8 mouse cellular contexts compared by ENCODE assay signal in genomic region chr15:36960010-36960875, GRCm38 (mm10). TPM values are rescaled to one million over a fixed set of nuclear protein-coding genes. Genes with fewer than 3 reads are reported as not detected.
DNase-seq lines count a peak whose midpoint lies in the region; ATAC-seq and TF ChIP-seq lines count a peak whose summit lies in the region.

No protein-coding gene starts in this region.

- peak; percentile 47; the same call in 1 of the 2 replicates for TF ChIP-seq EP300 in liver, postnatal 0 days (IDR thresholded peaks at IDR 0.05; ENCODE audit: low read depth)

- H3K36me3 ChIP-seq in heart, embryonic 16.5 days (ENCODE audit: control insufficient read depth, insufficient read depth), result no peaks in the 10 kb centered on the region
- H3K36me3 ChIP-seq in liver, postnatal 0 days (replicated peaks; ENCODE audit: insufficient read depth, low read length), result no peaks in the 10 kb centered on the region

- H3K4me3 ChIP-seq in heart, embryonic 16.5 days (ENCODE audit: low read length), result no peak overlapping the region
- no peak overlapping the region for H3K4me3 ChIP-seq in liver, postnatal 0 days (ENCODE audit: low read depth, low read length)

- H3K27me3 ChIP-seq in heart, embryonic 16.5 days (ENCODE audit: control insufficient read depth, insufficient read depth, low read length), result no peaks in the 10 kb centered on the region
- H3K27me3 ChIP-seq in liver, postnatal 0 days (ENCODE audit: insufficient read depth, low read length), result no peaks in the 10 kb centered on the region

- H3K4me2 ChIP-seq in heart, embryonic 16.5 days (ENCODE audit: low read depth, low read length), result peak overlapping the region; percentile 45; the same call in 1 of the 2 replicates
- H3K4me2 ChIP-seq in liver, postnatal 0 days (ENCODE audit: low read depth, low read length), result no peak overlapping the region

- 0 out of 2 replicates have a peak overlapping the region, but pooled peaks have one; percentile 25 for H3K27ac ChIP-seq in heart, embryonic 16.5 days (ENCODE audit: low read length)
- no peak overlapping the region for H3K27ac ChIP-seq in liver, postnatal 0 days (ENCODE audit: low read depth)

- peaks cover 18% of the 10 kb centered on the region for H3K4me1 ChIP-seq in heart, embryonic 16.5 days (ENCODE audit: control insufficient read depth, insufficient read depth, low read length)
- 0 out of 2 replicates have a peak, but pooled peaks cover 3% of the 10 kb centered on the region for H3K4me1 ChIP-seq in liver, postnatal 0 days (ENCODE audit: insufficient read depth)

- peak; percentile 49 for DNase-seq in CD4-positive, CD25-positive, alpha-beta regulatory T cell, adult 2 months (ENCODE audit: low read depth, low spot score)
- DNase-seq in brain, adult 2 months (ENCODE audit: low read depth, low spot score), result peak; percentile 98
- DNase-seq in large intestine, adult 2 months (ENCODE audit: low read depth, low spot score), result peak; percentile 95
- peak; percentile 64 for DNase-seq in liver, postnatal 0 days
- peak; percentile 88 for DNase-seq in right cerebral cortex, postnatal 25 days

- H3K9ac ChIP-seq in heart, embryonic 16.5 days (ENCODE audit: low read length), result no peak overlapping the region
- no peak overlapping the region for H3K9ac ChIP-seq in liver, postnatal 0 days (replicated peaks)

- ATAC-seq in CD4-positive, CD25-positive, alpha-beta regulatory T cell, adult 4 months, result no peak
- 0 out of 2 replicates have a peak, but pooled peaks have one; percentile 70 for ATAC-seq in erythroid progenitor cell, adult 5-6 weeks (replicated peaks; ENCODE audit: low FRiP score, poor library complexity, severe bottlenecking)
- ATAC-seq in heart, embryonic 16.5 days (replicated peaks; ENCODE audit: extremely low read depth, insufficient read depth, low FRiP score), result 0 out of 2 replicates have a peak, but pooled peaks have one; percentile 33
- ATAC-seq in liver, postnatal 0 days, result peak; percentile 76

- TF ChIP-seq CTCF in liver, postnatal 0 days (IDR thresholded peaks at IDR 0.05; ENCODE audit: low read depth), result no peak

- H3K9me3 ChIP-seq in heart, embryonic 16.5 days (replicated peaks; ENCODE audit: control insufficient read depth, low read length), result 0 out of 2 replicates have a peak, but pooled peaks cover 5% of the 10 kb centered on the region
- 0 out of 2 replicates have a peak, but pooled peaks cover 4% of the 10 kb centered on the region for H3K9me3 ChIP-seq in liver, postnatal 0 days (ENCODE audit: low read length)

- WGBS in heart, embryonic 16.5 days, result 51% methylated on average over 17 of the region's 17 CpGs
- WGBS in large intestine, adult 2 months, result 30% methylated on average over 17 of the region's 17 CpGs
- 60% methylated on average over 17 of the region's 17 CpGs for WGBS in liver, postnatal 0 days (ENCODE audit: insufficient replicate concordance)

RNA-seq across cellular contexts. Expression of gene Zfp706, which starts 47.3 kb away (rescaled TPM):
- polyA plus RNA-seq in CD4-positive, CD25-positive, alpha-beta regulatory T cell, adult 4 months (2017; shearing (Covaris generic)), result 100 to 1,000 TPM; 420 to 436 TPM
- 44.9 and 71.7 TPM in 2 replicates for total RNA-seq in erythroid progenitor cell, adult 5-6 weeks (2015; ENCODE audit: low replicate concordance)
- total RNA-seq in erythroid progenitor cell, adult 5-6 weeks (2017; ENCODE audit: low replicate concordance), result 7.3 and 18.0 TPM in 2 replicates
- polyA plus RNA-seq in heart, embryonic 16.5 days (2015; fragmentation: Nextera tagmentation; extraction: Ambion mirVana), result 426 and 448 TPM in 2 replicates
- polyA plus RNA-seq in large intestine, adult 2 months (2012; rRNA removed), result 56.3 and 58.2 TPM in 2 replicates
- 234 and 251 TPM in 2 replicates for polyA plus RNA-seq in liver, postnatal 0 days (2015; fragmentation: Nextera tagmentation; extraction: Ambion mirVana)
